Mouse (Mus musculus) myocyte (in vitro differentiated cells): ENCODE results near the gene 2410015M20Rik.

Experiments
- MYOG ChIP-seq, 3 experiments: IDR thresholded peaks; one replicate each; pipeline ENCODE4 v1.6.1; 2011; ENCODE audit warnings: control low read depth in 2 of 3, low read depth in 2 of 3, mild to moderate bottlenecking in 2 of 3; ENCODE audit not compliant: insufficient read length in 2 of 3, control insufficient read depth in 1 of 3, insufficient read depth in 1 of 3
- SRF ChIP-seq: IDR thresholded peaks from one replicate; pipeline ENCODE4 v1.6.1; 2011; ENCODE audit warnings: low read depth; ENCODE audit not compliant: control insufficient read depth, insufficient read length

- TF ChIP-seq MYOG (IDR thresholded peaks at IDR 0.05; ENCODE audit: control insufficient read depth in 1 of 3, insufficient read depth in 1 of 3, insufficient read length in 2 of 3, low read depth in 2 of 3) (peak in 1 of 3 experiments; percentile 80), SRF (no peak)
These were observed 39.3 kb downstream of the 2410015M20Rik start for GRCm38 (mm10) chr17:56570287-56570686.
